Mouse (Mus musculus) CH12.LX (cell line): ENCODE data around the gene Patj. TPM values are rescaled to one million over a fixed set of nuclear protein-coding genes. Genes with fewer than 3 reads are reported as not detected.

Experiments
- DNase-seq: peaks from one replicate; pipeline ENCODE4 v3.0.0-alpha.2; 2013; ENCODE audit errors: extremely low read depth
- H3K27ac ChIP-seq: 2 replicates; pipeline ENCODE4 v1.5.1; 2012; ENCODE audit warnings: low read depth, mild to moderate bottlenecking, control low read depth, moderate library complexity; ENCODE audit not compliant: insufficient read depth
- H3K27me3 ChIP-seq: replicated peaks from 2 replicates; pipeline ENCODE3; 2012; ENCODE audit warnings: inconsistent platforms
- H3K36me3 ChIP-seq, 2 experiments: replicated peaks in 1 of 2; 2 replicates each; pipeline versions ENCODE3 to v1.6.1; 2012; ENCODE audit warnings: inconsistent platforms in 1 of 2, low read length in 1 of 2, mild to moderate bottlenecking in 1 of 2, mixed read lengths in 1 of 2, moderate library complexity in 1 of 2; ENCODE audit not compliant: control insufficient read depth in 1 of 2, insufficient read depth in 1 of 2
- H3K4me1 ChIP-seq, 2 experiments: 2 replicates each; pipeline ENCODE4 v1.6.1; 2012; ENCODE audit warnings: inconsistent platforms in 1 of 2, moderate library complexity in 1 of 2; ENCODE audit not compliant: insufficient read depth in 2 of 2, control insufficient read depth in 1 of 2
- H3K4me2 ChIP-seq: 2 replicates; pipeline ENCODE4 v1.6.1; 2012; ENCODE audit warnings: low read depth, mild to moderate bottlenecking, control low read depth; ENCODE audit not compliant: poor library complexity, insufficient read depth, severe bottlenecking
- H3K4me3 ChIP-seq, 3 experiments: fragments of 150-350 bp in 1 of 3; sonication (generic) in 1 of 3; replicated peaks in 1 of 3; 2 replicates each; pipeline versions ENCODE3 to v1.5.1; 2011 to 2012; ENCODE audit warnings: low read depth in 2 of 3, low read length in 2 of 3, mild to moderate bottlenecking in 2 of 3, moderate library complexity in 2 of 3, control low read depth in 1 of 3, improper control_type of control experiment in 1 of 3, inconsistent platforms in 1 of 3, mixed read lengths in 1 of 3; ENCODE audit not compliant: poor library complexity in 1 of 3
- H3K79me2 ChIP-seq: replicated peaks from 2 replicates; pipeline ENCODE4 v1.6.1; 2012; ENCODE audit warnings: mild to moderate bottlenecking, moderate library complexity; ENCODE audit not compliant: control insufficient read depth, poor library complexity, insufficient read depth, severe bottlenecking; ENCODE audit errors: extremely low read depth
- H3K9ac ChIP-seq: 2 replicates; pipeline ENCODE4 v1.6.1; 2012; ENCODE audit warnings: low read depth, mild to moderate bottlenecking, control low read depth, moderate library complexity; ENCODE audit not compliant: insufficient read depth
- H3K9me3 ChIP-seq: replicated peaks from 2 replicates; pipeline ENCODE3; 2012; ENCODE audit warnings: low read length, inconsistent platforms, mixed read lengths
- BHLHE40 ChIP-seq: IDR thresholded peaks from 2 replicates; pipeline ENCODE4 v1.6.1; 2011; ENCODE audit warnings: mild to moderate bottlenecking, low read depth, low read length, improper control_type of control experiment
- CHD2 ChIP-seq: IDR thresholded peaks from 2 replicates; pipeline ENCODE4 v1.6.1; 2011; ENCODE audit warnings: low read length, improper control_type of control experiment
- E2F4 ChIP-seq: IDR thresholded peaks from 2 replicates; pipeline ENCODE4 v1.6.1; 2011; ENCODE audit warnings: low read depth, low read length, improper control_type of control experiment; ENCODE audit not compliant: insufficient replicate concordance
- JUND ChIP-seq: conservative IDR thresholded peaks from 2 replicates; pipeline ENCODE4 v1.6.1; 2011; ENCODE audit warnings: low read depth, low read length, improper control_type of control experiment
- KAT2A ChIP-seq: IDR thresholded peaks from 2 replicates; pipeline ENCODE4 v1.6.1; 2012; ENCODE audit warnings: low read length, improper control_type of control experiment, inconsistent platforms; ENCODE audit not compliant: insufficient replicate concordance
- MEF2A ChIP-seq: IDR thresholded peaks from 2 replicates; pipeline ENCODE4 v1.6.1; 2014; ENCODE audit warnings: low read depth, mild to moderate bottlenecking, inconsistent platforms, low read length, improper control_type of control experiment, borderline replicate concordance
- MXI1 ChIP-seq: IDR thresholded peaks from 2 replicates; pipeline ENCODE4 v1.6.1; 2011; ENCODE audit warnings: mild to moderate bottlenecking, low read depth, low read length, improper control_type of control experiment
- MYC ChIP-seq: IDR thresholded peaks from 2 replicates; pipeline ENCODE4 v1.6.1; 2011; ENCODE audit warnings: low read depth, mild to moderate bottlenecking, improper control_type of control experiment, low read length
- NELFE ChIP-seq: IDR thresholded peaks from 2 replicates; pipeline ENCODE4 v1.6.1; 2011; ENCODE audit warnings: low read depth, low read length, improper control_type of control experiment
- PAX5 ChIP-seq: IDR thresholded peaks from 2 replicates; pipeline ENCODE4 v1.6.1; 2012; ENCODE audit warnings: low read length, inconsistent platforms, mixed read lengths
- POLR2AphosphoS2 ChIP-seq: IDR thresholded peaks from 2 replicates; pipeline ENCODE4 v1.6.1; 2011; ENCODE audit warnings: low read depth, low read length, improper control_type of control experiment
- RCOR1 ChIP-seq: conservative IDR thresholded peaks from 2 replicates; pipeline ENCODE4 v1.6.1; 2012; ENCODE audit warnings: low read depth, mild to moderate bottlenecking, inconsistent platforms, low read length, improper control_type of control experiment
- SIN3A ChIP-seq: IDR thresholded peaks from 2 replicates; pipeline ENCODE4 v1.6.1; 2012; ENCODE audit warnings: low read length, improper control_type of control experiment, inconsistent platforms
- UBTF ChIP-seq: IDR thresholded peaks from 2 replicates; pipeline ENCODE4 v1.6.1; 2012; ENCODE audit warnings: low read depth, mild to moderate bottlenecking, inconsistent platforms, low read length, improper control_type of control experiment, moderate library complexity
- USF1 ChIP-seq: IDR thresholded peaks from 2 replicates; pipeline ENCODE4 v1.6.1; 2014; ENCODE audit warnings: low read depth, mild to moderate bottlenecking, inconsistent platforms, low read length, improper control_type of control experiment
- ZC3H11A ChIP-seq: IDR thresholded peaks from 2 replicates; pipeline ENCODE4 v1.6.1; 2012; ENCODE audit warnings: low read depth, mild to moderate bottlenecking, inconsistent platforms, low read length, improper control_type of control experiment
- ZMIZ1 ChIP-seq: IDR thresholded peaks from 2 replicates; pipeline ENCODE4 v1.6.1; 2012; ENCODE audit warnings: low read depth, mild to moderate bottlenecking, inconsistent platforms, low read length, improper control_type of control experiment
- dilution Hi-C: fragments of 300-500 bp; cut with MboI; formaldehyde crosslinking; loops from 2 replicates; pipeline ENCODE4 v1.14.3; 2020; ENCODE audit warnings: low sequenced_read_pairs; ENCODE audit not compliant: extremely low pct_unique_long_range_greater_than_20kb, extremely low pct_ligation_motif_present
- in situ Hi-C: fragments of 300-500 bp; cut with MboI; formaldehyde crosslinking; loops from 3 replicates; pipeline ENCODE4 v1.14.3; 2019; ENCODE audit warnings: low sequenced_read_pairs, low pct_ligation_motif_present, low pct_unique_long_range_greater_than_20kb, mixed read lengths
- polyA plus RNA-seq: library from polyadenylated mRNA; unstranded; fragments of >175 nt; gene quantifications from 2 replicates; pipeline ENCODE4 v1.2.1, GENCODE M21; 2012; ENCODE audit warnings: low read depth; ENCODE audit not compliant: insufficient read length
- total RNA-seq, 2 experiments: library from RNA; depleted of rRNA; stranded (reverse); fragments of 300-350 nt in 1 of 2; fragments of >200 nt in 1 of 2; gene quantifications; 2 replicates each; pipeline ENCODE4 v1.2.3; 2012 to 2014

Gene Patj
- total and polyA plus RNA-seq, 3 experiments: 1.2 to 6.1 (median 2.0) TPM

DNA sequence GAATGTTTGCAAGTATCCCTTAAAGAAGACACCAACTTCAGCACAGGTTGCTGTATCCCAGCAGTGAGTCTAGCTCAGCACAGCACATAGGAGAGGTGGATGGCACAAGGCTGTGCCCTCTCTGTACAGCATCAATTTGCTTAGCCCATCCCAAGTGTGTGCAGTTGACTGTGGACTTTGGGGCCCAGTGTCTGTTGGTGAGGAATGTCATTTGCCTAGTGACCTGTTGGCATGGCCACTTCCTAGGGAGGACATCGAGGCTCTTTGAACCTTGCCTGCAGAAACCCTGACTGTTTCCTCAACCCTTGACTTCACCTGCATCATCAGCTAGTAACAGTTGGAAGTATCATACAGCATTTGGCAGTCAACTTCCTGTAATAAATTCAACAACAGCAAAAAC lies 270.9 kb downstream of the Patj start:
- H3K27ac ChIP-seq: no peak overlapping the region
- no peak overlapping the region for H3K4me2 ChIP-seq
- H3K9ac ChIP-seq: no peak overlapping the region
- no peaks in the 10 kb centered on the region for H3K4me1 ChIP-seq
- no peak for DNase-seq
- in situ Hi-C loops (no loop called here), dilution Hi-C loops (no loop called here)
- TF ChIP-seq RCOR1 (no peak), SIN3A (no peak), USF1 (no peak), MYC (no peak), JUND (no peak), E2F4 (no peak), ZMIZ1 (no peak), UBTF (no peak), PAX5 (no peak), POLR2AphosphoS2 (no peak), ZC3H11A (no peak), NELFE (no peak), MEF2A (no peak), KAT2A (no peak), BHLHE40 (no peak)
- no peak overlapping the region for H3K4me3 ChIP-seq
- no peaks in the 10 kb centered on the region for H3K36me3 ChIP-seq
- H3K9me3 ChIP-seq: peaks cover 63% of the 10 kb centered on the region
- H3K79me2 ChIP-seq: no peaks in the 10 kb centered on the region
- no peaks in the 10 kb centered on the region for H3K27me3 ChIP-seq

DNA sequence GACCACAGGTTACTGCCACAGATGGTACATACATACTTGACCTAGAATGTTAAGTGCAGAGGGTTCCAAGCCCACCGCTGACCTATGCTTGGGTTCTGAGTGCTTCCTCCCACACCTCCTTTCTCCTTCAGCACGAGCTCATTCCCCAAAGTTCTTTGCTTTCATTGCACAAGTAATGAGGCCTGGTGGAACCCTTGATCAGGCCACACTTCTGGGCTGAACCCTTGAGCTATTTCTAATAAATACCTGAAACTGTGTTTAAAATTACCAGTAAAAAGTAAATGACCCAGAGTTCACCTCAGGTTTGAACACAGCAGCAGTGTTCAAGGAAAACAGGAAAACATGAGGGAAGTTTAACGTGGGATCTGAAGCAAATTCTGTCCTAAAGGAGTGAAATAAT lies 271.4 kb downstream of the Patj start:
- dilution Hi-C loops (no loop called here), in situ Hi-C loops (no loop called here)
- peaks cover 59% of the 10 kb centered on the region for H3K9me3 ChIP-seq
- no peak overlapping the region for H3K4me2 ChIP-seq
- no peaks in the 10 kb centered on the region for H3K27me3 ChIP-seq
- H3K4me1 ChIP-seq: no peaks in the 10 kb centered on the region
- H3K79me2 ChIP-seq: no peaks in the 10 kb centered on the region
- H3K27ac ChIP-seq: no peak overlapping the region
- no peak for DNase-seq
- no peaks in the 10 kb centered on the region for H3K36me3 ChIP-seq
- H3K9ac ChIP-seq: no peak overlapping the region
- TF ChIP-seq RCOR1: no peak
- no peak overlapping the region for H3K4me3 ChIP-seq

DNA sequence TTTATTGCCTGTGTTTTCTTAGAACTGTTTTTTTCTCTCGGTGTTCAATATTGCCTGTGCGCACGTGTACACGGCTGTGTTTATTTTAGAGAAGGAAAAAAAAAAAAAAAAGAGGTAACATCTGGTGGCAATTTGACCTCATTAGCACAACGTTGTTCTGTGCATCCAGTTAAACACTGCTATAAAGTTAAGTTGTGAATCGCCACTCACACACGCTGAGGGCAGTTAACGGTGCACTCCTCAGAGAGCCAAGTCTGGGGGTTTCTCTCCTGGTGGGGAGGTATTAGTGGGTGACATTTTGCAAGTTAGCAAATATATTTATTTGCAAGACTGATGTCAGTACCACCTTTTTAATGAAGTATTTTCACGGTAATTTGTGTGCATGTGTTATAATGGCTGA lies 281.9 kb downstream of the Patj start:
- Histone ChIP-seq H3K27me3 (no peaks in the 10 kb centered on the region), H3K36me3 (no peaks in the 10 kb centered on the region), H3K4me3 (no peak overlapping the region), H3K27ac (no peak overlapping the region), H3K79me2 (no peaks in the 10 kb centered on the region), H3K4me2 (no peak overlapping the region), H3K4me1 (no peaks in the 10 kb centered on the region), H3K9me3 (peaks cover 67% of the 10 kb centered on the region), H3K9ac (no peak overlapping the region)
- dilution Hi-C loops: no loop called here
- in situ Hi-C loops: no loop called here
- no peak for DNase-seq
- no peak for TF ChIP-seq NELFE
- no peak for TF ChIP-seq ZC3H11A
- TF ChIP-seq MEF2A: no peak
- TF ChIP-seq RCOR1: no peak
- TF ChIP-seq UBTF: no peak
- TF ChIP-seq E2F4: no peak
- TF ChIP-seq MXI1: no peak
- no peak for TF ChIP-seq CHD2
- TF ChIP-seq KAT2A: no peak
